Mouse (Mus musculus) embryonic facial prominence, embryonic 11.5 days (tissue): ENCODE measurements at regions not wholly inside any gene's neighbourhood (a gene's known extent, or its start where the extent isn't known, plus 50 kb on each side); places are given as distances from the start of the nearest gene placed in this dataset.

Experiments used
- ATAC-seq: fragments of 200-750 bp; cut with Nextera tagmentation; replicated peaks from 2 replicates; pipeline ENCODE4 v1.8.0; 2017; ENCODE audit warnings: low read depth; ENCODE audit not compliant: insufficient number of reproducible peaks, low FRiP score, low TSS enrichment
- DNase-seq: peaks from one replicate; pipeline ENCODE4 v3.0.0-alpha.2; 2015; ENCODE audit warnings: low spot score
- H3K27ac ChIP-seq: fragments of 300-500 bp; sonication (generic); replicated peaks from 2 replicates; pipeline ENCODE4 v1.5.1; 2014; ENCODE audit warnings: mild to moderate bottlenecking, low read depth, low read length, control low read depth
- H3K27me3 ChIP-seq: fragments of 300-500 bp; sonication (generic); 2 replicates; pipeline ENCODE4 v1.6.1; 2014; ENCODE audit warnings: mild to moderate bottlenecking, low read length, moderate library complexity, mixed read lengths; ENCODE audit not compliant: control insufficient read depth, insufficient read depth
- H3K36me3 ChIP-seq: fragments of 300-500 bp; sonication (generic); replicated peaks from 2 replicates; pipeline ENCODE4 v1.6.1; 2014; ENCODE audit warnings: low read depth, mild to moderate bottlenecking, low read length, moderate library complexity, mixed read lengths; ENCODE audit not compliant: control insufficient read depth, insufficient read depth
- H3K4me1 ChIP-seq: fragments of 300-500 bp; sonication (generic); 2 replicates; pipeline ENCODE4 v1.6.1; 2014; ENCODE audit warnings: low read length, mixed read lengths; ENCODE audit not compliant: control insufficient read depth, insufficient read depth
- H3K4me2 ChIP-seq: fragments of 300-500 bp; sonication (generic); 2 replicates; pipeline ENCODE4 v1.6.1; 2014; ENCODE audit warnings: low read depth, mild to moderate bottlenecking, control low read depth, low read length, moderate library complexity
- H3K4me3 ChIP-seq: fragments of 300-500 bp; sonication (generic); 2 replicates; pipeline ENCODE4 v1.5.1; 2014; ENCODE audit warnings: low read depth, low read length, control low read depth
- H3K9ac ChIP-seq: fragments of 300-500 bp; sonication (generic); replicated peaks from 2 replicates; pipeline ENCODE4 v1.6.1; 2014; ENCODE audit warnings: mild to moderate bottlenecking, control low read depth, low read length
- H3K9me3 ChIP-seq: fragments of 300-500 bp; sonication (generic); replicated peaks from 2 replicates; pipeline ENCODE4 v1.6.1; 2016; ENCODE audit warnings: mild to moderate bottlenecking, low read length, inconsistent platforms, mixed read lengths; ENCODE audit not compliant: control insufficient read depth
- WGBS: fragments of 180-500 bp; shearing (Covaris S2); extraction: QIAGEN DNeasy Blood & Tissue Kit; methylation state at CpG from one replicate; pipeline ENCODE4 v1.1.7; 2014; 5-methylcytosine and 5-hydroxymethylcytosine counted together

DNA sequence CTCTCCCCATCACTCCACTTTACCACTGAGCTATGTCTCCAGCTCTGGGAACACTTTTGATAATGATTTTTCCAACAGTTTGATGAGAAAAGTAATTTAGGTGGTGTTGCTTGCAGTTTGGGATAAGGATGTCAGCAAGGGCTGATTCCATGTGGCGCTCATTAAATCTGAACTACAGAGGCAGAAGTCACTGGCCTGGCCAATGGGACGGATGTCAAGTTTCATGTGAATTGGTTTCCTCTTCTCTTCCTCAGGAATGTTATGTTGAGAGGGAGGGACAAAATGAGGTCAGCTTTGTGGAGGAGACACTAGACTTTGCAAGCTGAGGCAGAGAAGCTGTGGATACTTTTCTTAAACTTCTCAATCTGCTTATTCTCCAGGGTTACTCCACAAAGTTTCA lies 434.9 kb upstream of the Klhl29 start:
- Histone ChIP-seq H3K27me3 (no peaks in the 10 kb centered on the region), H3K27ac (no peak overlapping the region), H3K4me2 (no peak overlapping the region), H3K9me3 (no peaks in the 10 kb centered on the region), H3K4me1 (no peaks in the 10 kb centered on the region), H3K9ac (no peak overlapping the region), H3K36me3 (no peaks in the 10 kb centered on the region), H3K4me3 (no peak overlapping the region)
- DNase-seq: no peak
- no peak for ATAC-seq
- WGBS: 47% methylated on average over 2 of the region's 2 CpGs

DNA sequence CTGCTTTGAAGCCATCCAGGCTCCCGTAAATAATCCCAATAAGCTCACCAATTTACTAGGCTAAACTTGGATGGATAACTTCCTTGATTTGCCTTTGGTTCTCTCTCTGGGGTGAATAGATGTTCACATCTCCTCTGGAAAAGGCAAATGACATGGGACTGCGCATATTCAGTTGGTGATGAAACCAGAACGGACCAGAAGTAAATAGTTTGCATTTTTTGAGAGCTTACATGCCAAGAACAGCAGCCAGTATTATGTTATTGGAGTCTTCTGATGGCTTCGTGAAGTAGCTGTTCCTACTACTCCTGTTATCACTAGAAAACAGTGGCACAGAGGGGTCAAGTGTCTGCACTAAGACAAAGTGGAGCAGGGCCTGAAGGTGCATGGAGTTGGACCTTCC lies 434.5 kb upstream of the Klhl29 start:
- no peak overlapping the region for H3K9ac ChIP-seq
- no peak overlapping the region for H3K4me3 ChIP-seq
- H3K9me3 ChIP-seq: no peaks in the 10 kb centered on the region
- no peak overlapping the region for H3K4me2 ChIP-seq
- no peaks in the 10 kb centered on the region for H3K36me3 ChIP-seq
- DNase-seq (no peak), ATAC-seq (no peak)
- H3K4me1 ChIP-seq: no peaks in the 10 kb centered on the region
- H3K27me3 ChIP-seq: no peaks in the 10 kb centered on the region
- no peak overlapping the region for H3K27ac ChIP-seq
- 68% methylated on average over 4 of the region's 4 CpGs for WGBS

DNA sequence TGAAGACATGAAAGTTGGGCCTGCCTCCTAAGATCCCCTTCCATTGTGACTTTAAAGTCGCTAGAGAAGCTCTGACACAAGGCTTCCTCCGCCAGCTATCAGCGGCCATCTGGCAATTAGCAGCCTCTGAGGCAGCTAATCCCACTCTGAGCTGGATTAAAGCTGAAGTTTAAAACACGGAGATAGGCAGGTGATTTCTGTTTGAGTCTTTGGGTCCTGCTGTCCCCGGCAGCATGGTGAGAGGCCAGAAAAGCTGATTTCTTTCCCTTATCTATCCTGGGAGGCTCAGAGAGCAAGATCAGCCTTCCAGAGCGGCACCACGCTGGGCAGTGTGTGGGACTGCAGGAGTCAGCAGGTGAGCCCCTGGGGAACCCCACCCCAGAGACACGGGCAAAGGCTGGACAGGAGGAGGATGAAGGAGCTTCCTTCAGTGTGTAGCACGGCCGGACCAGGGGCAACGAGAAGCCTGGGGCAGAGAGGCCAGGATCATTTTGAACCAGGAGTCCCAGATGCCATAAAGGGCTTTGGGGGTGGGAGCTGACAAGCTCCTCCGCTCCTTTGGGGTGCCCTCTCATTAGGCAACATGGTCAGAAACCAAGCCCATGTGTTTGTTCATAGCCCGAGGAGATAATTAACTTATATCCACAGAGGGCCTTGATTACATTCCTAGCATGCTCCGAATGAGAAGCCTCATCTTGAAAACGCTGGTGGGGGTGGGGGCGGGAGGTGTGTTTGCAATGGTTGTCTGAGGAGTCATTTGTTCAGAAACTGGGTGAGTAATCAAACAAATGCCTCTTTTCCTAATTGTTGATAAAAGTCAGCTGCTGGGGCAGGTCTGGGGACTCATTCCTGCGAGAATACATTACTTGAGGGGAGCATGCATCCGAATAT lies 432.8 kb upstream of the Klhl29 start:
- no peaks in the 10 kb centered on the region for H3K9me3 ChIP-seq
- ATAC-seq (no peak), DNase-seq (no peak)
- no peaks in the 10 kb centered on the region for H3K4me1 ChIP-seq
- no peak overlapping the region for H3K9ac ChIP-seq
- H3K4me3 ChIP-seq: no peak overlapping the region
- H3K36me3 ChIP-seq: no peaks in the 10 kb centered on the region
- no peak overlapping the region for H3K27ac ChIP-seq
- no peaks in the 10 kb centered on the region for H3K27me3 ChIP-seq
- H3K4me2 ChIP-seq: 0 out of 2 replicates have a peak overlapping the region, but pooled peaks have one; percentile 4
- 17% methylated on average over 18 of the region's 18 CpGs for WGBS

DNA sequence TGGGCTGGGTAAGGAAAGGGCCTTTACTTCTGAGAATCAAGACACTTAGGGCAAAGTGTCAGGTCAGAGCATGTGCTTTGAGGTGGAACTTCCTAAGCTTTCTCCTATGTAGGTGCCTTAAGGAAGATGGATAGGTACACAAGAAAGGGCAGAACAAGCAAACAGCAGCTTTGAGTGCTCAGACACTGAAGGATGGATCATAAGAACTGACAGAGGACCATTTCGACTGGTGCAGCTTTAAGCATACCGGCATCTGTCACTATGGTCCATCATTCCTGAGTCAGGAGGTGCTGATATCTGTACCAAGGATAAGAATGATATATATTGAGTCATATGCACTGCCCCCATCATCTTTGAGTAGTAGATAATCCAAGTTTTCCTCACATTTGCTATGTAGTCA lies 430.2 kb upstream of the Klhl29 start:
- no peak for DNase-seq
- no peak overlapping the region for H3K4me3 ChIP-seq
- H3K36me3 ChIP-seq: no peaks in the 10 kb centered on the region
- H3K4me1 ChIP-seq: no peaks in the 10 kb centered on the region
- H3K9ac ChIP-seq: no peak overlapping the region
- H3K27ac ChIP-seq: no peak overlapping the region
- H3K9me3 ChIP-seq: no peaks in the 10 kb centered on the region
- WGBS: 87% methylated on average over 2 of the region's 2 CpGs
- H3K4me2 ChIP-seq: no peak overlapping the region
- no peak for ATAC-seq
- no peaks in the 10 kb centered on the region for H3K27me3 ChIP-seq

DNA sequence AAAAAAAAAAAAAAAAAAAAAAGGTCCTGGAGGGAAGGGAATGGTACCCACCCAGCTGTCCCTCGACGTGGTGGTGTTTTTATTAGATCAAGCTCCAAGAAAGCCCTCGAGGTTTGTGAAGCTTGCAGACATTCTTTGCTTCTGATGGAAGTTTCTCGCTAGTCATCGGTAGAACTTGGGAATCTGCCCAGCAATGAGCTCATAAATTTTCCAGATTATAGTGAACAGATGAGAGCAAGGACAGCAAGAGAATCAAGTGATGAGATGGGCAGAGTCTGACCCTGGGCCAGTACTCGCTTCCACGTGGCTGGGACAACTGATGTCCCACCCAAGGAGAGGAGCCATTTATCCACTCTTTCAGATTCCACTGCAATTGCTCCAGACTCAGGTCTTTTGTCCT lies 417.6 kb upstream of the Klhl29 start:
- ATAC-seq (no peak), DNase-seq (no peak)
- 82% methylated on average over 7 of the region's 7 CpGs for WGBS

DNA sequence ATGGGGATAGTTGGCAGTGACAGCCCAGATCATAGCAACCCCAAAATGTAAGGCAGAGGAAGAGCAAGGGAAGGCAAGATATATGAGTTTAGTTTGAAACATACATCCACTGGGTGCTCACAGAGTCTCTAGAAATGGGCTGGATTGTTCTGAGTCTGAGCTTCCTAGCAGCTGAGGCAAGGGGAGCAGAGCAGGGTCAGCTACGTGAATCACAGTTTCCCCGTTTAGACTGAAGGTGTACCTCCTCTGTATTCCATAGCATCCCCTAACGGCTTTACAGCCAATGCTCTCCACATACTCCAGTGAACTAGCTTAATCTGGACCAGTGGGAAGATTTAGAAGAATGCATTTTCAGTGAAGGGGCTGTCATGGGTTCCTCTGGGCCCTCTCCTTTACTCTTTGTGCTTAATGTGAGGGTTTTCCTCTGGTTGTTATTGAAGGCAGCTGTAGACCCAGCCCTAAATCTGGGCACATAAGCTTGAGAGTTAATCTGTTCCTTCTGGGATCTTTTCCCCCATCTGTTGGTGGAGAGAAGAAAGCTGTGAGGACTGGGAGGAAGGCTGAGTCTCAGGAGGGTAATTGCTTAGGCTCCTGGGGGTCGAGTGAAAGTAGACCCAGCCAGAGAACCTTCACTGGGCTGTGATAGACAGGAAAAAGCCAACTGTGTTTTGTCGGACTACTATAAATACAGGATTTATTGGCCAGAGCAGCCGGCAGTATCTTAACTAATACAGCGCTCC lies 411.8 kb upstream of the Klhl29 start:
- peak; percentile 44; the same call in 1 of the 2 replicates for ATAC-seq
- H3K36me3 ChIP-seq: no peaks in the 10 kb centered on the region
- no peak overlapping the region for H3K27ac ChIP-seq
- H3K9ac ChIP-seq: no peak overlapping the region
- no peak overlapping the region for H3K4me2 ChIP-seq
- H3K27me3 ChIP-seq: no peaks in the 10 kb centered on the region
- 46% methylated on average over 7 of the region's 7 CpGs for WGBS
- no peaks in the 10 kb centered on the region for H3K4me1 ChIP-seq
- no peak overlapping the region for H3K4me3 ChIP-seq
- peak; percentile 72 for DNase-seq
- no peaks in the 10 kb centered on the region for H3K9me3 ChIP-seq

More for the DNA sequence above, 417.6 kb upstream of the Klhl29 start:
- Histone ChIP-seq H3K27me3 (no peaks in the 10 kb centered on the region), H3K27ac (no peak overlapping the region), H3K9me3 (no peaks in the 10 kb centered on the region), H3K4me3 (no peak overlapping the region), H3K36me3 (no peaks in the 10 kb centered on the region), H3K4me1 (no peaks in the 10 kb centered on the region), H3K4me2 (no peak overlapping the region), H3K9ac (no peak overlapping the region)

DNA sequence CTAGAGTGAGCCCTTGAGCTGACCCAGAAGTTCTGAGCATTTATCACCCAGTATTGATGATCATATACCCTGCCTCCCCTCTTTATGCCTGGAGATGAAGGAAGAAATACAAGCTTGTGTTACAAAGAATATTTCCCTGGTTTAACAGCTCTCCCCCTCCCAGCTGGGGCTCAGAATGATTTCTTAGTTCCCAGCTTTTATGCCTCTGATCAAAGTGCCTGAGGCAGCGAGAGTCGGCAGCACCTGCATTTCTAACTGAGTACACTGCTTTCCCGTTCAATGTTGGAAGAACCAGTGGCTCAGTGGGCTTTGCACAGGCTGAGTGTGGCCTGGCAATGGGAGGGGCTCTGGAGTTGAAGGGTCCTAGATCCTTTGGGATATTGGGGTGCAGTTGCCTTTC lies 405.8 kb upstream of the Klhl29 start:
- WGBS: 59% methylated on average over 3 of the region's 3 CpGs
- H3K27me3 ChIP-seq: no peaks in the 10 kb centered on the region
- no peaks in the 10 kb centered on the region for H3K4me1 ChIP-seq
- DNase-seq: no peak
- H3K36me3 ChIP-seq: no peaks in the 10 kb centered on the region
- no peak overlapping the region for H3K4me3 ChIP-seq
- H3K9ac ChIP-seq: no peak overlapping the region
- no peaks in the 10 kb centered on the region for H3K9me3 ChIP-seq
- no peak for ATAC-seq
- no peak overlapping the region for H3K4me2 ChIP-seq
- H3K27ac ChIP-seq: no peak overlapping the region

DNA sequence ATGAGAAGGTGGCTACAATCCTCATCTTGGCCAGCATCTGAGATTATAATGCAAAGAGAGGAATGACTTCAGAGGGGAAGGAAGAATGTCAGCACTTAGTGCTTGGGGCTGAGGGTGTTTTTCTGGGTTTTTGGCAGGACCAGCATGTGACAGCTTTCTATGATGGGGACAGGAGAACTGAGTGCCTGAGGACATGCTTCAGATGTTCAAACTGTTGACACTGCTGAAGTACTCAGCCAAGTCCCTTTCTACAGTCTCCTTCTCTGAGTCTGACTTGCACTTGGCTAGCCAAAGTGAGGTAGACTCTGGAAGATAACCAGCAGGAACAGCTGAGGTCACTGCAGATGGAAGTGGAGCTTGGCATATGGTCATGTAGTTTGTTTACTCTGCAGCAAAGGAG lies 402.1 kb upstream of the Klhl29 start:
- ATAC-seq: no peak
- H3K27ac ChIP-seq: no peak overlapping the region

More for the DNA sequence above, 402.1 kb upstream of the Klhl29 start:
- no peaks in the 10 kb centered on the region for H3K36me3 ChIP-seq
- no peak overlapping the region for H3K4me3 ChIP-seq
- no peak for DNase-seq
- no peak overlapping the region for H3K9ac ChIP-seq
- H3K27me3 ChIP-seq: no peaks in the 10 kb centered on the region
- H3K4me1 ChIP-seq: no peaks in the 10 kb centered on the region
- H3K9me3 ChIP-seq: no peaks in the 10 kb centered on the region
- H3K4me2 ChIP-seq: no peak overlapping the region
